Mouse (Mus musculus) intestine, postnatal 0 days (tissue): ENCODE results near the gene Hacl1. TPM values are rescaled to one million over a fixed set of nuclear protein-coding genes. Genes with fewer than 3 reads are reported as not detected.

Experiments used
- ATAC-seq: fragments of 200-750 bp; cut with Nextera tagmentation; 2 replicates; pipeline ENCODE4 v1.8.0; 2017; ENCODE audit warnings: mild to moderate bottlenecking, moderate TSS enrichment, moderate library complexity
- H3K27ac ChIP-seq: fragments of 300-500 bp; sonication (generic); 2 replicates; pipeline ENCODE4 v1.5.1; 2014; ENCODE audit warnings: mild to moderate bottlenecking, low read depth, low read length, moderate library complexity
- H3K27me3 ChIP-seq: fragments of 300-500 bp; sonication (generic); replicated peaks from 2 replicates; pipeline ENCODE4 v1.6.1; 2014; ENCODE audit warnings: low read length, mixed read lengths; ENCODE audit not compliant: control insufficient read depth, insufficient read depth
- H3K36me3 ChIP-seq: fragments of 300-500 bp; sonication (generic); 2 replicates; pipeline ENCODE4 v1.6.1; 2014; ENCODE audit warnings: mild to moderate bottlenecking, moderate library complexity; ENCODE audit not compliant: control insufficient read depth, insufficient read depth
- H3K4me1 ChIP-seq: fragments of 300-500 bp; sonication (generic); replicated peaks from 2 replicates; pipeline ENCODE4 v1.6.1; 2014; ENCODE audit warnings: antibody characterized with exemption, low read length, mixed read lengths; ENCODE audit not compliant: control insufficient read depth, insufficient read depth
- H3K4me2 ChIP-seq: fragments of 300-500 bp; sonication (generic); replicated peaks from 2 replicates; pipeline ENCODE4 v1.6.1; 2014; ENCODE audit warnings: low read depth, mild to moderate bottlenecking, moderate library complexity
- H3K4me3 ChIP-seq: fragments of 300-500 bp; sonication (generic); 2 replicates; pipeline ENCODE4 v1.5.1; 2014; ENCODE audit warnings: low read depth, low read length
- H3K9ac ChIP-seq: fragments of 300-500 bp; sonication (generic); 2 replicates; pipeline ENCODE4 v1.6.1; 2014; ENCODE audit warnings: mild to moderate bottlenecking, low read depth, low read length
- H3K9me3 ChIP-seq: fragments of 300-500 bp; sonication (generic); 2 replicates; pipeline ENCODE4 v1.6.1; 2016; ENCODE audit warnings: mixed run types; ENCODE audit not compliant: control insufficient read depth
- CTCF ChIP-seq: sonication (generic); IDR thresholded peaks from 2 replicates; pipeline ENCODE4 v1.5.1; 2016; ENCODE audit warnings: low read depth, mild to moderate bottlenecking, control low read depth, antibody characterized with exemption, moderate library complexity
- WGBS: fragments of 180-500 bp; shearing (Covaris S2); extraction: QIAGEN DNeasy Blood & Tissue Kit; methylation state at CpG from one replicate; pipeline ENCODE4 v1.1.7; 2014; 5-methylcytosine and 5-hydroxymethylcytosine counted together
- polyA plus RNA-seq: library from polyadenylated mRNA; unstranded; fragments of >200 nt; fragmentation: Nextera tagmentation; extraction: Ambion mirVana; gene quantifications from 2 replicates; pipeline ENCODE4 v1.2.1, GENCODE M21; 2015

The Hacl1 gene
- polyA plus RNA-seq: 35.5 and 41.3 TPM in 2 replicates

- TF ChIP-seq CTCF: peak; percentile 24; the same call in 1 of the 2 replicates
- Histone ChIP-seq H3K36me3 (no peaks in the 10 kb centered on the region), H3K27ac (peak within 1 kb of the TSS; percentile 84), H3K9ac (peak within 1 kb of the TSS; percentile 63), H3K4me2 (peak within 1 kb of the TSS; percentile 88), H3K4me1 (peaks cover 3% of the 10 kb centered on the region; the same call in 1 of the 2 replicates), H3K9me3 (no peaks in the 10 kb centered on the region), H3K27me3 (no peaks in the 10 kb centered on the region), H3K4me3 (peak within 1 kb of the TSS; percentile 64)
- ATAC-seq: peak; percentile 87
- WGBS: under 1% methylated on average over 30 of the region's 30 CpGs
Measured at GRCm38 (mm10) chr14:31640890-31641505, at the start of gene Hacl1, which contains the start of gene Btd. TSS of gene Hacl1 (minus strand) at chr14:31641286. TSS of gene Btd (plus strand) at chr14:31641028.

- Histone ChIP-seq H3K36me3 (no peaks in the 10 kb centered on the region), H3K4me3 (no peak overlapping the region), H3K27me3 (no peaks in the 10 kb centered on the region), H3K4me2 (no peak overlapping the region), H3K9ac (no peak overlapping the region), H3K27ac (no peak overlapping the region), H3K9me3 (no peaks in the 10 kb centered on the region), H3K4me1 (no peaks in the 10 kb centered on the region)
- 88% methylated on average over 1 of the region's 1 CpGs for WGBS
- no peak for TF ChIP-seq CTCF
- ATAC-seq: no peak
Measured at GRCm38 (mm10) chr14:31686231-31686630, 45.1 kb upstream of the Hacl1 start.

GRCm38 (mm10) chr14:31685680-31686079, 44.6 kb upstream of the Hacl1 start:
- Histone ChIP-seq H3K4me2 (no peak overlapping the region), H3K27ac (no peak overlapping the region), H3K36me3 (no peaks in the 10 kb centered on the region), H3K4me3 (no peak overlapping the region), H3K4me1 (no peaks in the 10 kb centered on the region), H3K9me3 (no peaks in the 10 kb centered on the region), H3K9ac (no peak overlapping the region), H3K27me3 (no peaks in the 10 kb centered on the region)
- ATAC-seq: no peak
- no peak for TF ChIP-seq CTCF
- WGBS: 87% methylated on average over 10 of the region's 10 CpGs

GRCm38 (mm10) chr14:31684343-31685040, 43.4 kb upstream of the Hacl1 start:
- Histone ChIP-seq H3K9ac (no peak overlapping the region), H3K4me1 (no peaks in the 10 kb centered on the region), H3K27me3 (no peaks in the 10 kb centered on the region), H3K36me3 (no peaks in the 10 kb centered on the region), H3K4me2 (no peak overlapping the region), H3K27ac (no peak overlapping the region), H3K9me3 (no peaks in the 10 kb centered on the region), H3K4me3 (no peak overlapping the region)
- 61% methylated on average over 7 of the region's 7 CpGs for WGBS
- ATAC-seq: no peak
- TF ChIP-seq CTCF: no peak

- no peaks in the 10 kb centered on the region for H3K27me3 ChIP-seq
- no peak overlapping the region for H3K4me2 ChIP-seq
- no peak overlapping the region for H3K27ac ChIP-seq
- H3K9ac ChIP-seq: no peak overlapping the region
- H3K4me1 ChIP-seq: no peaks in the 10 kb centered on the region
- no peaks in the 10 kb centered on the region for H3K9me3 ChIP-seq
- no peaks in the 10 kb centered on the region for H3K36me3 ChIP-seq
- ATAC-seq: no peak
- 95% methylated on average over 1 of the region's 2 CpGs for WGBS
- no peak for TF ChIP-seq CTCF
- no peak overlapping the region for H3K4me3 ChIP-seq
Measured at GRCm38 (mm10) chr14:31683610-31684009, 42.5 kb upstream of the Hacl1 start.

GRCm38 (mm10) chr14:31681931-31682555, 41.0 kb upstream of the Hacl1 start:
- Histone ChIP-seq H3K4me1 (no peaks in the 10 kb centered on the region), H3K27ac (no peak overlapping the region), H3K9me3 (no peaks in the 10 kb centered on the region), H3K27me3 (no peaks in the 10 kb centered on the region), H3K36me3 (no peaks in the 10 kb centered on the region), H3K9ac (no peak overlapping the region), H3K4me3 (no peak overlapping the region), H3K4me2 (no peak overlapping the region)
- ATAC-seq: no peak
- TF ChIP-seq CTCF: no peak
- WGBS: 45% methylated on average over 5 of the region's 5 CpGs
